Mouse (Mus musculus): ENCODE measurements around the gene Hoxa2.

GRCm38 (mm10) chr6:52123673-52124072 is 41.0 kb downstream of the Hoxa2 start:
- no peak for TF ChIP-seq CTCF (IDR thresholded peaks at IDR 0.05 in 2 of 3, conservative IDR thresholded peaks at IDR 0.05 in 1 of 3; ENCODE audit: control insufficient read depth in 1 of 3, insufficient read depth in 1 of 3, low read depth in 2 of 3, low read length in 3 of 3, poor library complexity in 1 of 3, severe bottlenecking in 1 of 3)
- TF ChIP-seq E2F4 (IDR thresholded peaks at IDR 0.05; ENCODE audit: borderline replicate concordance, low read depth, low read length), result no peak

All from MEL (cell line).